Mouse (Mus musculus): ENCODE data around the gene Foxk1. TPM values are rescaled to one million over a fixed set of nuclear protein-coding genes. Genes with fewer than 3 reads are reported as not detected.

Foxk1 gene
- polyA plus RNA-seq, 1 experiment from 2014 or later = 4.0 TPM

DNA sequence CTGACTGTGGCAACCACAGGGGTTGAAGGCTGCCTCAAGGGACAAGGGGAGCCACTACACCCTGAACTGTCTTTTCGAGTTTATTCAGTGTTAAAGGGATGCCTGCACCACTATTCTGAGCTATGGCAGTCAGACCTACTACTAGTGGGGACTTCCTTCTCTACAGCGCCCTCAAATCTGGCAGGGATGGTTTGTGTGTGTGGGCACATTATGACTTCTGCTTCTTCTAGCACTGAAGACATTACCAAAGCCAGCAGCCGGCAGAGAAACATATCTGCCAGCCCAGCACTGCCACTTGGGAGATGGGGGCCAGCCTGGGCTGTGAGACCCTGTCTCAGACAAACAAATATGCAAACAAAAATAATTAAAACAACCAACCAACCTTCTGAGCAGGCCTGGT is 102.9 kb downstream of the Foxk1 start:
- Histone ChIP-seq H3K4me2 (no peak overlapping the region), H3K27ac (ENCODE audit: low read depth, low read length) (no peak overlapping the region), H3K9me3 (ENCODE audit: control insufficient read depth, low read length) (no peaks in the 10 kb centered on the region), H3K4me3 (ENCODE audit: low read depth, low read length) (no peak overlapping the region), H3K36me3 (ENCODE audit: control insufficient read depth, insufficient read depth, low read length) (no peaks in the 10 kb centered on the region), H3K9ac (ENCODE audit: low read depth, low read length) (no peak overlapping the region), H3K27me3 (replicated peaks; ENCODE audit: control insufficient read depth, insufficient read depth, low read length) (no peaks in the 10 kb centered on the region), H3K4me1 (replicated peaks; ENCODE audit: control insufficient read depth, insufficient read depth, low read length) (no peaks in the 10 kb centered on the region)
- DNase-seq (ENCODE audit: low spot score) = no peak
- WGBS = 67% methylated on average over 3 of the region's 3 CpGs
- no peak for ATAC-seq (replicated peaks; ENCODE audit: low FRiP score)

DNA sequence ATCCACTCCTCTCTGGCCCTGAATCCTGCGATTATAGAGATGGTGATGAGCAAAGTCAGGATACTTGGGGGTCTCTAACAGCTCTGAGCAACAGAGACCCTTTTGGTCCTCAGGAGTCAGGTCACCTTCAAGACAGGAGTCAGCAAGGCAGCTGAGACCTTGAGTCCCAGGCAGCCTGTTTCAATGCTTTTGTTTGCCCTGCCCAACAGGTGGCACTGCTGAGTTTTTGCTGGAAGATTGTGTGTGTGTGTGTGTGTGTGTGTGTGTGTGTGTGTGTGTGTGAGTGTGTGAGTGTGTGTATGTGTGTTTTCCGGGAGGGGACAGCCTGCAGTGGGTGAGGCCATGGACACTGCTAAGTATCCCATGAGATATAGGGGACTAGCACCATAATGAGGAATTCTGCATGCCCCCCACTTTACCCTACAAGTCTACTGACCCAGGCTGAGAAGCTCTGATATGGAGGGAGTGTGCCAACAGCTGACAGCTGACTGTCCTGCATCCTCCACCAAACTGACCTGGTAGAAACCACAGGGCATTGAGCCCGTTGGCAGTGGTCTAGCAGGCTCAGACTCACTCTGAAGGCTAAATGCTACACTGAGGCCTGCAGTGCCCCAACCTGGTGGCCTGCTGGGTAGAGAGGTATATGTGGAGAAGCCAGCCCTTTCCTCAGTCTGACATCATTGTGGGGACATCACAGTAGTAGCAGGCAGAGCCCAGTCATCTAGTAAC is 104.6 kb downstream of the Foxk1 start:
- H3K4me1 ChIP-seq (replicated peaks; ENCODE audit: control insufficient read depth, insufficient read depth, low read length) = no peaks in the 10 kb centered on the region
- 59% methylated on average over 3 of the region's 3 CpGs for WGBS
- DNase-seq (ENCODE audit: low spot score) (no peak), ATAC-seq (replicated peaks; ENCODE audit: low FRiP score) (no peak)
- no peaks in the 10 kb centered on the region for H3K9me3 ChIP-seq (ENCODE audit: control insufficient read depth, low read length)
- no peak overlapping the region for H3K4me2 ChIP-seq
- no peaks in the 10 kb centered on the region; the same call in none of the 2 replicates for H3K27me3 ChIP-seq (replicated peaks; ENCODE audit: control insufficient read depth, insufficient read depth, low read length)
- H3K27ac ChIP-seq (ENCODE audit: low read depth, low read length) = no peak overlapping the region
- no peak overlapping the region for H3K4me3 ChIP-seq (ENCODE audit: low read depth, low read length)
- no peaks in the 10 kb centered on the region for H3K36me3 ChIP-seq (ENCODE audit: control insufficient read depth, insufficient read depth, low read length)
- H3K9ac ChIP-seq (ENCODE audit: low read depth, low read length) = no peak overlapping the region

DNA sequence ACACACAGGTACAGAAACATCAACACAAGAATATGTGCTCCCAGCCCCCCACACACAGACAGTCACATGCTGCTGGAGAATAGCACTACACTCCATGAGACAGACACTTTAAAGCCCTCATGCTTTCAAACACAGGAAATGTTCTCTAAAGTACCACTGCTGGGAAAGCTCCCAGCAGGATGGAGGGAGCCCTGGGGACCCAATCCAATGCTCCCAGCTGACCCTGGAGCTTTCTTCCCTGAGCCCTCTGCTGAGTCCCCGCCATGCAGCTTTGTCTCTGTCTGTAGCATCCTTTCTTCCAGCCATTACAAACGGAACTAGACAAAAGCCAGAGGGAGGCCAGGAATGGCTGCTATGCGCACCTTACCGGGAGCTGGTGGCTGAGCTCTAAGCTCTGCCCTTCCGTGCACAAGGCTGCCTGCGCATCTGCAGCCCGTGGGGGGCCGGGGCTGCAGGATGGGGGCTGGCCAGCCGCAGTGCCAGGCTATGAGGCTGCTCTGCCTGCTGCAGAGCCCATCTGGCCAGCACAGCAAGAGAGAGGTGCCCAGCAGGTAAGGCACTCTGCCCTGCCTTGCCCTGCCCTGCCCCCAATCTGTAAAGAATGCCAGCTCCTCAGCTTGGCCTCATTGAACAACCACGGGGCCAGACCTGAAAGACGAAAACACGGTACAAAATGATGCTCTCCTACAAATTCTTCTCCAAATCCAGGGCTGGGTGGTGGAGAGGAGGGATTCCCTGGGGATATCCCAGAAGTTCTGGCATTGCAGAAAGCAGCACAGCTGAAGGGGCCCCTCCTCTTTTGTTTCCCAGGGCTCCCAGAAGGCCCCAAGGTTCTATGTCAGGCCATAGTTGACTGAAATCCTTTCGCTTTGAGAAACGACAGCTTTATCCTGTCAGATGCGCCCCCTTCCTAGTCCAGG is 108.1 kb downstream of the Foxk1 start:
- Histone ChIP-seq H3K9me3 (ENCODE audit: control insufficient read depth, low read length) (no peaks in the 10 kb centered on the region), H3K4me1 (replicated peaks; ENCODE audit: control insufficient read depth, insufficient read depth, low read length) (no peaks in the 10 kb centered on the region), H3K36me3 (ENCODE audit: control insufficient read depth, insufficient read depth, low read length) (no peaks in the 10 kb centered on the region), H3K9ac (ENCODE audit: low read depth, low read length) (no peak overlapping the region), H3K27ac (ENCODE audit: low read depth, low read length) (no peak overlapping the region), H3K4me2 (no peak overlapping the region), H3K27me3 (replicated peaks; ENCODE audit: control insufficient read depth, insufficient read depth, low read length) (no peaks in the 10 kb centered on the region; the same call in none of the 2 replicates), H3K4me3 (ENCODE audit: low read depth, low read length) (no peak overlapping the region)
- no peak for DNase-seq (ENCODE audit: low spot score)
- 39% methylated on average over 15 of the region's 15 CpGs for WGBS
- ATAC-seq (replicated peaks; ENCODE audit: low FRiP score) = no peak

DNA sequence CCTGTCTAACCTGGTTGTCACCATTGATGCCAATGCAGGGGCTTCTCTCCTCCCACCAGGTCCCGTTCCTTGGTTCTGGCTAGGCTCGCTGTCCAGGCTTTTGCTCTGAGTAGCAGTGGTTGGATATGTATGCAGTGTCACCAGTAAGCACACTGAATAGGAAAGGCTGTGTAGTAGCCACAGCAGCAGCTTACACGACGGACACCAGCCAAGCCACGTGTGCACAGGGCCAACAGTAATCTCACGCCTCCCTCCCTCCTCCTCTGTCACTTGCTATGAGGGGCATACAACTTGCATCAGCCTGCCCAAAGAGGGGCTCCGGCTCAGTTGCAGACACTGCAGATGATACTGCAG is 108.7 kb downstream of the Foxk1 start:
- Histone ChIP-seq H3K4me3 (ENCODE audit: low read depth, low read length) (no peak overlapping the region), H3K36me3 (ENCODE audit: control insufficient read depth, insufficient read depth, low read length) (no peaks in the 10 kb centered on the region), H3K9me3 (ENCODE audit: control insufficient read depth, low read length) (no peaks in the 10 kb centered on the region), H3K4me1 (replicated peaks; ENCODE audit: control insufficient read depth, insufficient read depth, low read length) (no peaks in the 10 kb centered on the region), H3K4me2 (no peak overlapping the region), H3K9ac (ENCODE audit: low read depth, low read length) (no peak overlapping the region), H3K27ac (ENCODE audit: low read depth, low read length) (no peak overlapping the region), H3K27me3 (replicated peaks; ENCODE audit: control insufficient read depth, insufficient read depth, low read length) (no peaks in the 10 kb centered on the region; the same call in none of the 2 replicates)
- DNase-seq (ENCODE audit: low spot score) (no peak), ATAC-seq (replicated peaks; ENCODE audit: low FRiP score) (no peak)
- WGBS = 57% methylated on average over 7 of the region's 7 CpGs

Other genes with a start within 250 kb of the Foxk1 start
- 11.7 and 11.9 TPM in 2 replicates for gene Ap5z1, start 62.4 kb downstream of the Foxk1 start, polyA plus RNA-seq (2014; fragmentation: Nextera tagmentation; extraction: Ambion mirVana)
- gene Papolb, start 128.6 kb downstream of the Foxk1 start, polyA plus RNA-seq (2014; fragmentation: Nextera tagmentation; extraction: Ambion mirVana) = 0.19 TPM in 1 of 2 replicates, not detected in the other
- 1.1 and 1.2 TPM in 2 replicates for gene Radil, start 149.6 kb downstream of the Foxk1 start, polyA plus RNA-seq (2014; fragmentation: Nextera tagmentation; extraction: Ambion mirVana)
- gene Mmd2, start 207.3 kb downstream of the Foxk1 start, polyA plus RNA-seq (2014; fragmentation: Nextera tagmentation; extraction: Ambion mirVana) = 20.2 and 23.0 TPM in 2 replicates
- 52.7 and 56.3 TPM in 2 replicates for gene Wipi2, start 226.2 kb downstream of the Foxk1 start, polyA plus RNA-seq (2014; fragmentation: Nextera tagmentation; extraction: Ambion mirVana)

All from liver, embryonic 11.5 days (tissue).